Mouse (Mus musculus) erythroblast, embryonic 14.5 days (primary cell): ENCODE data around the gene Spaca6. TPM values are rescaled to one million over a fixed set of nuclear protein-coding genes. Genes with fewer than 3 reads are reported as not detected.
A peak's percentile ranks its signal among the peaks of the same experiment; 100 is the strongest.

Experiments used
- H3K27me3 ChIP-seq: 2 replicates; pipeline ENCODE4 v1.6.1; 2012; ENCODE audit warnings: inconsistent platforms; ENCODE audit not compliant: control insufficient read depth
- H3K36me3 ChIP-seq: 2 replicates; pipeline ENCODE4 v1.6.1; 2012; ENCODE audit warnings: mild to moderate bottlenecking, inconsistent platforms; ENCODE audit not compliant: control insufficient read depth
- H3K4me1 ChIP-seq: 2 replicates; pipeline ENCODE4 v1.6.1; 2012; ENCODE audit warnings: inconsistent platforms; ENCODE audit not compliant: control insufficient read depth
- H3K4me3 ChIP-seq: replicated peaks from 2 replicates; pipeline ENCODE3; 2012; ENCODE audit warnings: moderate library complexity, mild to moderate bottlenecking, inconsistent platforms
- H3K9me3 ChIP-seq: 2 replicates; pipeline ENCODE4 v1.6.1; 2012; ENCODE audit warnings: low read length, inconsistent platforms, mixed read lengths; ENCODE audit not compliant: control insufficient read depth
- GATA1 ChIP-seq: IDR thresholded peaks from 2 replicates; pipeline ENCODE4 v1.6.1; 2012; ENCODE audit warnings: low read length, inconsistent platforms, mixed read lengths
- TAL1 ChIP-seq: IDR thresholded peaks from 3 replicates; pipeline ENCODE4 v1.6.1; 2012; ENCODE audit warnings: low read length, inconsistent platforms, mixed read lengths
- polyA plus RNA-seq: library from polyadenylated mRNA; stranded (reverse); fragments of >175 nt; gene quantifications from 2 replicates; pipeline ENCODE4 v1.2.3, GENCODE M21; 2012

The Spaca6 gene
- polyA plus RNA-seq, result 0.18 TPM in 1 of 2 replicates, not detected in the other

- peaks cover 2% of the 10 kb centered on the region; the same call in 1 of the 2 replicates for H3K4me1 ChIP-seq
- H3K4me3 ChIP-seq, result peak within 1 kb of the TSS; percentile 55
- H3K27me3 ChIP-seq, result peaks cover 43% of the 10 kb centered on the region
- H3K36me3 ChIP-seq, result no peaks in the 10 kb centered on the region
- no peaks in the 10 kb centered on the region for H3K9me3 ChIP-seq
- TF ChIP-seq GATA1, result no peak
Measured at GRCm38 (mm10) chr17:17826751-17827657, at the start of gene Spaca6. TSS of gene Spaca6 (plus strand) at chr17:17827158.

- TF ChIP-seq TAL1 (no peak), GATA1 (no peak)
- Histone ChIP-seq H3K9me3 (no peaks in the 10 kb centered on the region), H3K4me3 (no peak overlapping the region), H3K4me1 (no peaks in the 10 kb centered on the region), H3K36me3 (no peaks in the 10 kb centered on the region), H3K27me3 (no peaks in the 10 kb centered on the region)
Measured at GRCm38 (mm10) chr17:17790866-17791630, 35.9 kb upstream of the Spaca6 start.

- Histone ChIP-seq H3K4me1 (no peaks in the 10 kb centered on the region), H3K4me3 (no peak overlapping the region), H3K27me3 (no peaks in the 10 kb centered on the region), H3K9me3 (no peaks in the 10 kb centered on the region), H3K36me3 (no peaks in the 10 kb centered on the region)
- TF ChIP-seq TAL1 (no peak), GATA1 (no peak)
Measured at GRCm38 (mm10) chr17:17792578-17792977, 34.4 kb upstream of the Spaca6 start.

GRCm38 (mm10) chr17:17795527-17795926, 31.4 kb upstream of the Spaca6 start:
- Histone ChIP-seq H3K4me3 (no peak overlapping the region), H3K4me1 (no peaks in the 10 kb centered on the region), H3K36me3 (no peaks in the 10 kb centered on the region), H3K27me3 (no peaks in the 10 kb centered on the region), H3K9me3 (no peaks in the 10 kb centered on the region)
- TF ChIP-seq GATA1 (no peak), TAL1 (no peak)

- H3K4me3 ChIP-seq, result no peak overlapping the region
- H3K4me1 ChIP-seq, result peaks cover 2% of the 10 kb centered on the region; the same call in 1 of the 2 replicates
- peaks cover 36% of the 10 kb centered on the region for H3K27me3 ChIP-seq
- no peaks in the 10 kb centered on the region for H3K36me3 ChIP-seq
- TF ChIP-seq TAL1, result no peak
- TF ChIP-seq GATA1, result no peak
- no peaks in the 10 kb centered on the region for H3K9me3 ChIP-seq
Measured at GRCm38 (mm10) chr17:17823612-17824336, 3.2 kb upstream of the Spaca6 start.

- Histone ChIP-seq H3K4me3 (peak overlapping the region; percentile 49), H3K4me1 (peaks cover 2% of the 10 kb centered on the region; the same call in 1 of the 2 replicates), H3K27me3 (peaks cover 43% of the 10 kb centered on the region), H3K9me3 (no peaks in the 10 kb centered on the region), H3K36me3 (no peaks in the 10 kb centered on the region)
- TF ChIP-seq TAL1 (no peak), GATA1 (no peak)
Measured at GRCm38 (mm10) chr17:17825921-17826591, 902 bp upstream of the Spaca6 start.

GRCm38 (mm10) chr17:17827658-17828190, 766 bp downstream of the Spaca6 start:
- H3K4me1 ChIP-seq, result peaks cover 2% of the 10 kb centered on the region; the same call in 1 of the 2 replicates
- H3K9me3 ChIP-seq, result no peaks in the 10 kb centered on the region
- peaks cover 43% of the 10 kb centered on the region for H3K27me3 ChIP-seq
- TF ChIP-seq GATA1 (no peak), TAL1 (no peak)
- peak overlapping the region; percentile 55 for H3K4me3 ChIP-seq
- no peaks in the 10 kb centered on the region for H3K36me3 ChIP-seq
